Mouse (Mus musculus): ENCODE measurements at regions not wholly inside any gene's neighbourhood (a gene's known extent, or its start where the extent isn't known, plus 50 kb on each side); places are given as distances from the start of the nearest gene placed in this dataset.

DNA sequence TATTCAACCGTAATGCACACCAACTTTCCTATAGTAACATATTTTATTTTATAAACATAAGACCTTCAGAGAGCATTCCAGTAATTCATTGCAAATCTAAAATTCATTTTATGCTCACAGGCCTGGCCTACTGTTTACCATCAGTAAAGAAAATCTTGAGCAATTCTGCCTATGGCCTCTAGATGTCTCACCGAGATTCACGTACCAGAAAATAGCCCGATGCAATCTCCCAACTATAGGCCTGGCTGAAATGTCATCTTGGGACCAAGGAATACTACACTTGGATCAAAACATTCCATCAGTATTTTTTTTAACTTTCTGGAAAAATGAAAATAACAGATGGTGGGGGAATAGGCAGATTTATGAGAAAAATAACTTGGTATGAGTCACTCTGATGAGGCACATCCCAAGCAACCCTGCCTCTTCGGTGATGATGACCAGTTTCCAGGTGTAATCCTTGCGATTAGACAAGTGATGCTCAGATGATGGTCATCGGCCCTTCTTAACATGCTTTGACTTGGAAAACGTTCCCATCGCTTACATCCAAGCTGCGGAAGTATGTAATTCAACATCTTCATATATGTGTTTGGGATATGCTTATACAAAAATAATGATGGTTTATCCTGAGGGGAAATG is 439.9 kb downstream of the Nyap2 start:
- peak in 1 of 2 experiments; percentile 7 for DNase-seq (ENCODE audit: low spot score in 2 of 2)

DNA sequence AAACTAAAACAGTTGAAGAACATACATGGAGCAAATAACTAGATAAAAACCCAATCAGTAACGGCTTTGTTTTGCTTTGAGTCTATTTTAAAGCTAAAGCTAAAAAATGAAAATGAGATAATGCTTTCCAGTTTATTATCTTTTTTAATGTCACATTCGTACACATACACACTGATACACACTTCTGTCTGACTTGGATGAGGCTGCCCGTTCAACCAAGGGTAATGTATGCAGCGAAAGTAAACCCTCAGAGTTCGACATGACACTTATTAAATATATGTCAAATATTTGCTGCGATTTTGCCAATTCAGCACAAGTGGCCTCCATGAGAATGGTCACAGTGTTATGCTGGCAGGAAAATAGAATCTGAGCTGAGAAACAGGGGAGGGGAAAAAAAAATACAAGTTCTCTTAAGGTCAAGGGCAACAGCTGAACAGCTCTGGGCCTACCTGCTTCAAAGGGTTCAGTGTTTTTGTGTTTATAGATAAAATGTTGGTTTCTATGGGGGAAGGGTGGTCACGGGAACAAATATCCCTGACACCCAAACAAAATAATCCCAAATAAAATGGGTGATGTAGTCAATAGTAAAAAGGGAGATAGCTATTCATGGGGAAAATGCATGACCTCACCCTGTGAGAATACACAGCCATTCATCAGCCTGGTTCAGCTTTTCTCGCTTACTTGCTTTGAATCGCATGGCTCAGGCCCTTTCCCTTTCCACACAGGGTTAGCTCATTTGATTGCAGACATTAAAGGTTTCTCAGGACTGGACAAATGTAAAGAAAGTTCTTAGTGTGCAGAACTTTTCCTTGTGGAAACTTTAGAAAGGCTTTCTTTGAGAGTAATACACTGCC is 443.9 kb downstream of the Nyap2 start:
- no peak for DNase-seq (ENCODE audit: low spot score in 2 of 2)

DNA sequence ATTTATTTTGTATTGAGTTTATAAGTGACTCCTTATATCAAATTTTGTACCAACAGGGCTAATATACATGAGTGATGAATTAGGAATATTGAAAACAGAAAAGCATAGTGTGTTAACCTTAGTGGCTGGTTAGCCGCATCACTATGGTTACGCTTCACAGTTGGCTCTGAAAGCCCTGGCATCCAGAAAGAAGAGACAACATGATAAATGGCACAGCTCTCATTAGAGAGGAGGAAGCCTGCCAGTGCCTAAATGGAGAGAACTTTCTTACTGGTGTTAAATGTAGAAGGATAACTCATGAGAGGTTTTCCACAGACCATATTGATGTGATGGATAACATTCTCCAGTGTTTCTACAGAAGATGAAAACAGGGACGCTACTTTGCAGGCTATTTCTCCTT is 446.2 kb downstream of the Nyap2 start:
- no peak for DNase-seq (ENCODE audit: low spot score in 2 of 2)

GRCm38 (mm10) chr1:81525821-81526220 is 449.1 kb downstream of the Nyap2 start:
- no peak for DNase-seq (ENCODE audit: low spot score in 2 of 2)

DNA sequence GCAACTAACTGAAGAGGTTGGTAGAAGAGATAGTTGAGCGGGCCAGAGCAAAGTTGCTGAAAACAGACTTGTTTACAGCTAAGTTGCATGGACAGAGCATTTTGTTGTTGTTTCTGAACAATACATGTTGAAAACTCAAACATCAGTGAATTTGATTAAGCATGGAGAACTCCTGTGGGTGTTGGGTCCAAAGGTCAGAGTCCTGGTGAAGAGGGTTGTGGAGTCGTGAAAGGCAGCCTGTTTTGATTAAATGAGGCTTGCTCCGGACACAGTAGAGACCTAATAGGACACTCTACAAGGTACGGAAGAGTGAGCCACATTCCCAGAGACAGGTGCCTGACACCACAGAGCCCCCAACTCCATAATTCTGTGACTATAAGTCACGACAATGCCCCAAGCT is 461.1 kb downstream of the Nyap2 start:
- no peak for DNase-seq (ENCODE audit: low spot score in 2 of 2)

DNA sequence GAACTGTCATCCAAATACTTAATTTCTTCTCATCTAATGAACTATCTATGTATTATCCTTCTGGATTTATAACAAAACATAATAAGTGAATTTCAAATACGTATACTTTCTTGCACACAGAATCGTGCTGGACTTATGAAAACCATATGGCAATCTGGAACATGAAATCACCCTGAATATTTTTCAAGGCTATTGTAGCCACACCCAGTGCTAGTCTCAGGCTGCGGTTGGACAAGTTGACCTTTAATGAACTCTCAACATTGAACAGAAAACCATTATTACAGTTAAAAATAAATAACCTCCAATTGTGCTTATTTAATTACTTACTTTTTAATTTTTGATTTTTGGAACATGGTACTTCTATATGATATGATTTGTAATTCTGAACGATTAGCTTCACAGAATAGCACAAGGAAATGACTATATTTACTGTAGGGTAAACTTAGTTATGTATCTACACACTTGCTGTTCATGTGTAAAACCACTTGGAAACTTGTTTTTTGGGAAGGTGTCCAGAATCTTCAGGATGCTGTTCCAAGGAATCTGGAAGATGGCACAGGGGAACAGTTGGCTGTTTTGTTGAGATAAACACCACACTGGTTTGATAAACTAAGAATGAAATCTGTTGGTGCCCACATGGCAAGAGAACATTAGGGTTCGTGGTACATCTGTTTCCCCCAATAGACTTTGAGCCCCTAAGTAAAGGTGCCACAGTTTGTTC is 463.0 kb downstream of the Nyap2 start:
- no peak for DNase-seq (ENCODE audit: low spot score in 2 of 2)

GRCm38 (mm10) chr1:81548906-81549305 is 472.2 kb downstream of the Nyap2 start:
- no peak for DNase-seq (ENCODE audit: low spot score in 2 of 2)

DNA sequence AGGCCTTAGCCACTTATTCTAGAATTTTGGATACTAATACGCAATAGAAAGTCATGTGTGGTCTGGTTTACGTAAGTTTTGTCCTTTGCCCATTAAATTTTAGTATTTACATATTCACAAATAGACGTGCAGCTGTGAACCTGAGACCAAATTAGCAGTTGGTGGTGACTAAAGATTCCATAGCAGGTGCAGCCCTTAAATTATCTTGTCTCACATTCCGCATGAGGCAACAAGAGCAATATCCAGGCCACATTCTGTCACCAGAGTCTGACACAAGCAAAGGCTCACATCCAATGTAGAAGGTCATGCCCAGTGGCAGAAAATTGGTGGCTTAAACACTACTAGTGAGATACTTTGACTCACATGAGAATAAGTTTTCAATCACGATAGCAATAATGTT is 473.0 kb downstream of the Nyap2 start:
- no peak for DNase-seq (ENCODE audit: low spot score in 2 of 2)

DNA sequence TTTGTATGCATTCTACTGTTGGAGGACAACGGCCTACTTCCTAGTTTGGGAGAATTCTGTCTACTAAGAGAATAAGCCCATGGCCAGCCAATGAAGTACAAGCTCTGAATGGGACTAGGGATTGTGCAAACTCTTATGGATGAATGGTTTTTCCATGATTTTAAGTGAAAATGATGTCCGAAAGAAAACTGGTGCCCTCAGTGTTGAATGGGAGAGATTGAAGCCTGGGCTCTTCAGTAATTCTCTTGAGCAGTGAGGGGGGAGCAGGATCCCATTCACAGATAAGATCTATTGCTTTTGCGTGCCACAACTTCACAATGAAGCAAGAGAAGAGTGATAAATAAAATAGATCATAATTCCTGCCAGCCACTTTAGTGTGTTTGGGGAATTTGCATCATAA is 476.0 kb downstream of the Nyap2 start:
- DNase-seq (ENCODE audit: low spot score in 2 of 2), result no peak

GRCm38 (mm10) chr1:81576965-81577664 is 500.4 kb downstream of the Nyap2 start:
- DNase-seq (ENCODE audit: low spot score in 2 of 2), result no peak

- no peak for DNase-seq (ENCODE audit: low spot score in 2 of 2)
Observed at GRCm38 (mm10) chr1:81577665-81578201, 501.0 kb downstream of the Nyap2 start.

DNA sequence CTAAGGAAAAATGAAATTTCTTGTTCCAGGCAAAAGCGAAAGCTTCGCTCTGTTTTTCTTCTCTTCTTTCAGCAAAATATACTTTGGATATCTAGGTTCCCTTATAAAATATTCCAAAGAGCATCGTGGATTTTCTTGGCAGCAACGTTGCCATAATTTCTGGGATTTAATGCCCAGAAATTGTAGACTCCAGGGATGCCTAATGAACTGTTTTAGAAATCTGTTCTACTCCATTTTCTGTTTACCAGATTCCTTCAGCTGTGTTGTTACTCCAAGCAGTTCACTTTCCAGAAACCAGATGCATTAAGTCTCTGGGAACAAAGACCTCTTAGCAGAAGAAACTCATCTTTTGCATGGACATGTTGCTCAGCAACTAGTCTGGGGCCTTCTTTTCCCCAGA is 504.5 kb downstream of the Nyap2 start:
- DNase-seq (ENCODE audit: low spot score in 2 of 2), result no peak

GRCm38 (mm10) chr1:81587780-81588307 is 511.1 kb downstream of the Nyap2 start:
- DNase-seq (ENCODE audit: low spot score in 2 of 2), result no peak

- no peak for DNase-seq (ENCODE audit: low spot score in 2 of 2)
Observed at GRCm38 (mm10) chr1:81591623-81592022, 514.9 kb downstream of the Nyap2 start.

DNA sequence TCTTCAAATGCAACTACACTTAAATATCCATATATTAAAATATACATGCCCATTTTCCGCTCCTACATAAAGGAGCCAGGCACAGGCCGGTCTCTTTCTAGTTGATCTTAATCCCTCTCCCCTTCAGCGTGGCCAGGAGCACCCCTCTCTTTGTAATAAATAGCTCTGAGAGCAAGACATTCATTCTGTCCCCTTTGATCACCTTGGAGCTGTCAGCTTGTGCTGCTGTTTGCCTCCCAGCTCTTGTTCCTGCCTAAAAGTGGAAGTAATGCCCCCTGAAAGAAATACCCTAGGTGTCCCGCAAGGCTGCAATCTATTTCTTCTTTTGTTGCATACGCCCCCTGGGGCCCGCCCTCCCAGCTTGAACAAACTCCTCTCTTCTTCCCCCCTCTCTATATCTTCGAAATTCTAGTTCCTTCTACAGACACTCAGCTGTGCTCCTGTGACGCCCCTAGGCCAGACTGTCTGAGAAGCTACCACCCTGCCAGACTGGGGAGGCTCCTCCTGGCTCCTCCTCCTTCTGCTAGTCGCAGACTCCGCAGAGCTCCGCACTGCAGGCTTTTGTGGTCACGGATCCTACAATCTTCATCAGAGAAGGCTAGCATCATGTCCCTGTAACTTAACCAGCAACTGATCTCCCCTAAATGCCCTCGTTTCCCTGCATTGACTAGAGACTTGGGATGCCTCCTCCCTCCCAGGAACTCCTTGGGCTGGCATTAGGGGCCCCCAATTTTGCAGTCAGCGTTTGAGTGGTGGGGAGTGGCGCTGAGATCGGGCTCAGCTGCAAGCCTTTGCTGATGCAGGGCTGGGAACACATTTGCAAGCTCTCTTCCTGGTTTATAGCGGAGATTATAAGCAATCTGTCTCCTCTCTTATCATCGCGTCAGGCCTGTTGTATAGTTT is 516.8 kb downstream of the Nyap2 start:
- DNase-seq (ENCODE audit: low spot score in 2 of 2), result peak; percentile 33 to 66

DNA sequence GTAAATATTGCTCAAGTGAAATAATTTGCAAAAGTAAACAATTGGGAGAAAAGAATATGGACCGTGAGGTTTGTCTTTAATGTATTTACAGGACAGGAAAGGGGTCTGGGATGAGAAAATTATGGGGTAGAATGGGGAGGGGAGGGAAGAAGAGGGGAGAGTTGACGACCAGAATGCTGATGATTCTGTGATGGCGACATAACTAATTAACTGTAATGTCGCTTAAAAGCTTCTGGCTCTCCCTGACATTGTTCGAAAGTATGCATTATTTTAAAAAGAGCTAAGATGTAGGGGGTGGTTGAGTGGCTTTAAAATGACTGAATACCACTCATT is 517.4 kb downstream of the Nyap2 start:
- no peak for DNase-seq (ENCODE audit: low spot score in 2 of 2)

GRCm38 (mm10) chr1:81594606-81595005 is 517.9 kb downstream of the Nyap2 start:
- DNase-seq (ENCODE audit: low spot score in 2 of 2), result no peak

- DNase-seq (ENCODE audit: low spot score in 2 of 2), result no peak
Observed at GRCm38 (mm10) chr1:81608772-81609171, 532.0 kb downstream of the Nyap2 start.

DNA sequence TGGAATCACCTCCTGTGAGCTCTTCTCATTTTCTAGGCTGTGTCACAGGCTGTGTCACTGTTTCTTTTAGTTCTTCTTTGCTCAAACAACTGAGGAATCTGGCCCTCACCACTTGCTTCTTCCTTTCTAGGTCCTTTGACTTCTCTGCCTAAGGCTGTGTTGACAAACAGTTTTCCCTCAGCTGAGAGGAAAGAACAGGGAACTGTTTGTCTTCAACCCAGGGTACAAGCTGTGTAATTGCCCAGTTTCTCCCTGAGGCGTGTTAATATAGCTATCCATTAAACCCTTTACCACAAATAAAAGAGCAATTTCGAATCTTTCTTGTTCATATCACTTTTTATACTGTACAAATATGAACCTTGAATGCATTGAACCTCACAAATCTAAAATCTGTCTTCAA is 542.1 kb downstream of the Nyap2 start:
- no peak for DNase-seq (ENCODE audit: low spot score in 2 of 2)

GRCm38 (mm10) chr1:81624141-81624540 is 547.4 kb downstream of the Nyap2 start:
- no peak for DNase-seq (ENCODE audit: low spot score in 2 of 2)

DNA sequence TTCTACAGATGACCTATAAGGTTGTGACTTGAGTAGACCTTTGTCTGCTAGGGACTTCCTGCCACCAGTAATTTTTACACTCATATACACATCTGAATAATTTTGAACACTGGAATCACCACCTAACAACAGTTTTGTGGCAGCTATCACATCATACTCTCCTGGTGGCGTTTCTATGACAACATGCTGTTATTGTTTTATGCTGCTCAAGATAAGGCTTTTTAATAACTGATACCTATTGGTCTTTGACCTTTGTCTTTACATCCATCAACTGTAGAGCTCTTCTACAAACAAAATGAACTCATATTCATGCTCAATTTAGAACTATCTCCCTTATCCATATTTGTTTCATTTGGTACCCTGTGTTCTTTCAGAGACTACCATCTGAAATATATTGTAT is 556.0 kb downstream of the Nyap2 start:
- no peak for DNase-seq (ENCODE audit: low spot score in 2 of 2)

All from cerebellum, postnatal 4 days (tissue).